Mouse (Mus musculus): ENCODE results near the gene Traf3ip1. TPM values are rescaled to one million over a fixed set of nuclear protein-coding genes. Genes with fewer than 3 reads are reported as not detected.
"Not testable (repeated sequence)": the region's sequence is repeated elsewhere in the genome, so short reads cannot be mapped to it uniquely, and the experiment has no call there.

Traf3ip1 gene
- polyA plus RNA-seq, 1 experiment from 2014 or later, result 8.7 TPM

DNA sequence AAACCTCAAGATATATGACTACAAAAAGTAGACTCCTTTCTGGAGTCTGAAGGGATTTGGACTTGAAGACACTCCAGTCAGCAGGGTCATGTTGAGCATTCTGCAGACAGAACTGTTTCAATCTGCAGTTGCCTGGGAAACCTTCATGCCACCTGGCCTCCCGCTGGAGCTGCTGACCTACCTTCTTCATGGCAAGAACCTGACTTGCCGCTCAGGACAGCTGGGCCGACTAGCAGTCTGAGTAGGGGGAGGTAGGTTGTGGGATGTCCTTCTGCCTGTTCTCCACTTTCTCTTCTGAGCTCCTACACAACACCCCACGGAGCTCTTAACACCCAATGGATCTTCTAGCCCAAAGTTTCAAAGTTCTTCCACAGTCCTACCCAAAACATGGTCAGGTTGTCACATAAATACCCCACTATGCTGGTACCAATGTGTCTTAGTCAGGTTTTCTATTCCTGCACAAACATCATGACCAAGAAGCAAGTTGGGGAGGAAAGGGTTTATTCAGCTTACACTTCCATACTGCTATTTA, 24.5 kb upstream of the Traf3ip1 start:
- H3K27me3 ChIP-seq, result no peaks in the 10 kb centered on the region
- H3K4me3 ChIP-seq, result no peak overlapping the region
- H3K4me1 ChIP-seq, result peaks cover 4% of the 10 kb centered on the region; the same call in 1 of the 2 replicates
- no peak overlapping the region for H3K27ac ChIP-seq
- no peak for ATAC-seq (ENCODE audit: insufficient number of reproducible peaks, insufficient read depth, low FRiP score, low TSS enrichment, low read depth)
- 78% methylated on average over 4 of the region's 4 CpGs for WGBS
- no peak overlapping the region for H3K9ac ChIP-seq
- H3K4me2 ChIP-seq, result no peak overlapping the region
- no peaks in the 10 kb centered on the region for H3K36me3 ChIP-seq
- no peaks in the 10 kb centered on the region for H3K9me3 ChIP-seq

DNA sequence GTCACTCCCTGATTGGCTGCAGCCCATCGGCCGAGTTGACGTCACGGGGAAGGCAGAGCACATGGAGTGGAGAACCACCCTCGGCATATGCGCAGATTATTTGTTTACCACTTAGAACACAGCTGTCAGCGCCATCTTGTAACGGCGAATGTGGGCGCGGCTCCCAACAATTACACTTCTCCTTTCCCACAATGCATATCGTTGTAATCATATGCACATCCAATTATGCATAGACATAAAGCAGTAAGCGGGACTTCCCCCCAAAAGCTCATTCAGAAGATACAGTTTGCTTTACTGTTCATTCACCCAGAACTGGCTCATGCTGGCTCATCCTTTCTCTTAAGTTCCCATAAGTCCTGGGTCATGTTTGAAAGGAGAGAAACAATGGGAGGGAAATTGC, 16.3 kb upstream of the Traf3ip1 start:
- not testable (repeated sequence) for H3K27ac ChIP-seq; H3K4me1 ChIP-seq; H3K36me3 ChIP-seq; H3K4me3 ChIP-seq; ATAC-seq (ENCODE audit: insufficient number of reproducible peaks, insufficient read depth, low FRiP score, low TSS enrichment, low read depth); H3K9me3 ChIP-seq; H3K9ac ChIP-seq; H3K4me2 ChIP-seq; H3K27me3 ChIP-seq
- WGBS, result 94% methylated on average over 13 of the region's 13 CpGs

DNA sequence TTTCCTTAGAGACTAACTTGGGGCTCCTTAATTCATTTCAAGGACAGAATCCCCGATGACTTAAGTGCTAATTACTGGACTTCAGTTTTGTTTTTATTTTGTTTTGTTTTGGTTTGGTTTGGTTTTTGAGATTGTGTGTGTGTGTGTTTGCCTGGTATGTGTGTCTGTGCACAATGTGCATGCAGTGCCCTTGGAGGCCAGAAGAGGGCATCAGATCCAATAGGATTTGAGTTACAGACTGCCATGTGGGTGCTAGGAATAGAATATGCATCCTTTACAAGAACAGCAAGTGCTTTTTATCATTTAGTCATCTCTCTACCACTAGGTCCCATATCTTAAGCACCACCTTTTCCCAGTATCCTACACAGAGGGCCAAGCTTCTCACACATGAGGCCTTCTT, 15.5 kb upstream of the Traf3ip1 start:
- 90% methylated on average over 1 of the region's 1 CpGs for WGBS
- Histone ChIP-seq H3K4me1 (no peaks in the 10 kb centered on the region), H3K27me3 (no peaks in the 10 kb centered on the region)

DNA sequence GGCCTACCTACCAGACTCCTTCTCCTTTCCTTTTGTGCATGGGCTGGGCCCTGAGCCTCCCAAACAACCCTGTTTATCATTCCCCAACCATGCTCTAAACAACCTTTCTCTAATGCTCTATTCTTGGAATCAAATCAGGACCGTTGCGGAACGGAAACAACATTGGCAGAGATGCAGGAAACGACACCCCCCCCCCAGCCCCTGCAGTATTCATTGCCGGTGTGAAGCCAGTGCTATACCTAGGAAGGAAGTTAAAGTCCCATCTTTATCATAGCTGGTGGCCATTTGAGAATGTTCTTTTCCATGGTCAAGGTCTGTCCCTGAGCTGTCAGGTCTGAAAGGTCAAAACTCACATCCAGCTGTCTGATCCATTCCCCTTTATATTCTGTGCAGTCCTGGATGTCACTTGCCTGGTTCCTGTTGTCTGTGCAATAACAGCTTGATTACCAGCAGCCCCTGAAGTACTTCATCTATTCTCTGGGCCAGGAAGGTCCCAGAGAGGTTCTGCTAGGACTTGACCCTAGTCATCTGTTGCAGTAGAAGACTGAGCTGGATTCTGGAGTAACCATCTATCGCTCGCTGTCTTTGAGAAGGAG, 11.7 kb upstream of the Traf3ip1 start:
- Histone ChIP-seq H3K36me3 (no peaks in the 10 kb centered on the region), H3K4me2 (no peak overlapping the region), H3K9ac (no peak overlapping the region), H3K9me3 (no peaks in the 10 kb centered on the region; the same call in 1 of the 2 replicates), H3K27me3 (no peaks in the 10 kb centered on the region), H3K4me1 (no peaks in the 10 kb centered on the region), H3K27ac (no peak overlapping the region), H3K4me3 (no peak overlapping the region)
- WGBS, result 83% methylated on average over 7 of the region's 7 CpGs
- ATAC-seq (ENCODE audit: insufficient number of reproducible peaks, insufficient read depth, low FRiP score, low TSS enrichment, low read depth), result no peak

More for the DNA sequence above, 15.5 kb upstream of the Traf3ip1 start:
- no peaks in the 10 kb centered on the region; the same call in 1 of the 2 replicates for H3K9me3 ChIP-seq
- ATAC-seq (ENCODE audit: insufficient number of reproducible peaks, insufficient read depth, low FRiP score, low TSS enrichment, low read depth), result no peak
- no peak overlapping the region for H3K4me2 ChIP-seq
- no peak overlapping the region for H3K4me3 ChIP-seq
- no peaks in the 10 kb centered on the region for H3K36me3 ChIP-seq
- no peak overlapping the region for H3K27ac ChIP-seq
- H3K9ac ChIP-seq, result no peak overlapping the region

DNA sequence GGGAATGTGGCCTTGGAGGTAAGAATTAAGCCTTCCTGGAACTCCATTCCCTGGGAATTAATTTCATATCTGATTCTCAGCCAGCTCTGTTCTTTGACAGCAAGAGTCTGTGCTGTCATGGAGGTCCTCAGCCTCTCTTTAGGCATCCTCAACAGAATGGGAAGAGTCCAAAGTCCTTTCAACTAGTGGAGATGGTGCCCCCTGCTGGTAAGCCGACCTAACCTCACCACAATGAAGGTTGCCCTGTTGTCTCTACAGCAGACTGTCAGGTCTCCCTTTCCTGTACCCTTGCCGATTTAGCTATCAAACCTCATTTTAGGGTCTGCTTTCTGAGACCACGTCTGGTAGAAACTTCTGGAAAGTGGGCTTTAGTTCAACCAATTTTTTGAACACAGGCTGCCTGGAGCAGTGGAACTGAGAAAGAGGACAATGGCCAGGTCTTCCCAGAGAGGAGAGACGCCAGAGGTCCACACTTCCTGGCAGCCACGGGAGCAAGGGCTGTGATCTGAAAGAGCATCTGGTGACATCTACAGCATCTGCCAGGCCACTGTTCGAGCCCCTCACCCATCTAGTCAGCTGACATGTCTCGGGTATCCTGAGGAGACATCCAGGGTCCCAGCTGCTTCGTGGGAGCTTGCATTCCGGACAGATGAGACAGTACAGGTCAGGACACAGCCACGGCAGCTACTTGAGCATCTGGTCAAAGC, 11.0 kb upstream of the Traf3ip1 start:
- no peak for ATAC-seq (ENCODE audit: insufficient number of reproducible peaks, insufficient read depth, low FRiP score, low TSS enrichment, low read depth)
- H3K4me2 ChIP-seq, result no peak overlapping the region
- no peaks in the 10 kb centered on the region for H3K36me3 ChIP-seq
- H3K27me3 ChIP-seq, result no peaks in the 10 kb centered on the region
- H3K9ac ChIP-seq, result no peak overlapping the region
- no peaks in the 10 kb centered on the region; the same call in 1 of the 2 replicates for H3K9me3 ChIP-seq
- no peaks in the 10 kb centered on the region for H3K4me1 ChIP-seq
- H3K27ac ChIP-seq, result no peak overlapping the region
- WGBS, result 33% methylated on average over 10 of the region's 10 CpGs
- no peak overlapping the region for H3K4me3 ChIP-seq

DNA sequence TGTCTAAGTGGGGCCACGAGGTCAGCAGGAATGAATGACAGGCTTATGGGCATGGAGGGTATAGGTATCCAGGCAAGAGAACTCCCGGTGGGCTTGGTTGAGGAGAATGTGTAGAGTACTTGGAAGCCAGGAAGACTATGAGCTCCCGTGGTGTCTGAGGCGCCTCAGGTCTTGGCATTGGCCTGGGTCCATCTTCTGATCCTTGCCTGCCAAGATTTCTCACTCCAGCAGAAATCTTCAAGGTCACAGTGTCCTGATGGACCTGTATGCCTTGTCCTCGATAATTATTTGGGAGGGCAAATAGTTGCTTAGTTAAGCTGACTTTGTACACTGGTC, 10.5 kb upstream of the Traf3ip1 start:
- Histone ChIP-seq H3K4me1 (no peaks in the 10 kb centered on the region), H3K36me3 (no peaks in the 10 kb centered on the region), H3K27me3 (no peaks in the 10 kb centered on the region), H3K4me3 (no peak overlapping the region), H3K9me3 (no peaks in the 10 kb centered on the region), H3K9ac (no peak overlapping the region), H3K4me2 (no peak overlapping the region), H3K27ac (no peak overlapping the region)
- ATAC-seq (ENCODE audit: insufficient number of reproducible peaks, insufficient read depth, low FRiP score, low TSS enrichment, low read depth), result no peak
- 75% methylated on average over 5 of the region's 5 CpGs for WGBS

GRCm38 (mm10) chr1:91485422-91485821, 9.0 kb upstream of the Traf3ip1 start:
- no peaks in the 10 kb centered on the region for H3K9me3 ChIP-seq
- H3K36me3 ChIP-seq, result no peaks in the 10 kb centered on the region
- no peak for ATAC-seq (ENCODE audit: insufficient number of reproducible peaks, insufficient read depth, low FRiP score, low TSS enrichment, low read depth)
- no peak overlapping the region for H3K4me3 ChIP-seq
- H3K9ac ChIP-seq, result no peak overlapping the region
- H3K27ac ChIP-seq, result no peak overlapping the region
- no peak overlapping the region for H3K4me2 ChIP-seq
- 69% methylated on average over 3 of the region's 3 CpGs for WGBS
- no peaks in the 10 kb centered on the region for H3K27me3 ChIP-seq
- no peaks in the 10 kb centered on the region for H3K4me1 ChIP-seq

- no peak overlapping the region for H3K4me2 ChIP-seq
- no peak overlapping the region for H3K4me3 ChIP-seq
- WGBS, result 73% methylated on average over 3 of the region's 3 CpGs
- H3K36me3 ChIP-seq, result no peaks in the 10 kb centered on the region
- H3K9me3 ChIP-seq, result no peaks in the 10 kb centered on the region
- ATAC-seq (ENCODE audit: insufficient number of reproducible peaks, insufficient read depth, low FRiP score, low TSS enrichment, low read depth), result no peak
- no peaks in the 10 kb centered on the region for H3K27me3 ChIP-seq
- no peak overlapping the region for H3K9ac ChIP-seq
- no peaks in the 10 kb centered on the region for H3K4me1 ChIP-seq
- H3K27ac ChIP-seq, result no peak overlapping the region
These were observed 8.3 kb upstream of the Traf3ip1 start for GRCm38 (mm10) chr1:91486165-91486564.

DNA sequence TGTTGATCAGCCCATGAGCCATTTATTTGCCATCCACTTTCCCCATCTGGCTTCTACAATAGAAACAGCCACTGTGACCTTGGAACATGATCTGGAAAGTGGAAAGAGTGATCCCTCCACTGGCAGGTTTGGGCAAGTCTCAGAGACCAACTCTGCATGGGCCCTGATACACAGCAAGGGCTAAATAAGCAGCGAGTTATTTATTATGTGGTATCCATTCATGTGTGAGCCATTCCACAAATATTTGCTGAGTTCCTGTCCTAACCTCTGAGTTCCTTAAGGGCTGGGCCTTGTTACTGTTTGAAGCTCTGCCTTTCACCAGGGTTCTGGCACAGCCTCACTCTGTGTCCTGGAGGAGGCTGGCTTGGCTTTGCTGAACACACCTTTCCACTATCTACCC, 4.1 kb upstream of the Traf3ip1 start:
- no peak for ATAC-seq (ENCODE audit: insufficient number of reproducible peaks, insufficient read depth, low FRiP score, low TSS enrichment, low read depth)
- Histone ChIP-seq H3K27ac (no peak overlapping the region), H3K9me3 (no peaks in the 10 kb centered on the region), H3K36me3 (no peaks in the 10 kb centered on the region), H3K4me1 (peaks cover 4% of the 10 kb centered on the region), H3K4me3 (no peak overlapping the region), H3K4me2 (no peak overlapping the region), H3K9ac (no peak overlapping the region), H3K27me3 (peaks cover 6% of the 10 kb centered on the region; the same call in 1 of the 2 replicates)
- WGBS, result 72% methylated on average over 1 of the region's 1 CpGs

- ATAC-seq (ENCODE audit: insufficient number of reproducible peaks, insufficient read depth, low FRiP score, low TSS enrichment, low read depth), result no peak
- Histone ChIP-seq H3K4me2 (no peak overlapping the region), H3K36me3 (no peaks in the 10 kb centered on the region), H3K4me3 (no peak overlapping the region), H3K27ac (no peak overlapping the region), H3K9ac (no peak overlapping the region), H3K9me3 (no peaks in the 10 kb centered on the region), H3K27me3 (peaks cover 6% of the 10 kb centered on the region; the same call in 1 of the 2 replicates), H3K4me1 (peaks cover 15% of the 10 kb centered on the region)
- WGBS, result 28% methylated on average over 2 of the region's 2 CpGs
These were observed 1.7 kb upstream of the Traf3ip1 start for GRCm38 (mm10) chr1:91492740-91493139.

DNA sequence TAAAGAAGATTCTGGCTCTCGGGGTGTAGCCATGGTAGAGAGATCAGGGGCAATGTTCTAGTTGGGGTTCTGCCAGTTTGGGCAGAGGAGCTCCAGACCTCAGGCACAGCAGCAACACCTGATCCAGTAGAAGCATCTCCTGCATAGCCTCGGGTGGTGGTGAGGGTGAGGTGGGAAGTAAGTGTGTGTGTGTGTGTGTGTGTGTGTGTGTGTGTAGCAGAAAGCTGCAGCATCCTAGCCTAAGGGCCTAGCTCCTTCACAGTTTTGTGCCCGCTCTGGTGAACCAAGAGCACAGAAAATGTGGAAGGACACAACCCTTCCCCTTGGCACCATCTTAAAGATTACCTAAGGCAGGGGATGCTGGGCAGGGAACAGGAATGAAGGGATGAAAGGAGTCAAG, 509 bp upstream of the Traf3ip1 start:
- H3K27ac ChIP-seq, result no peak overlapping the region
- 37% methylated on average over 3 of the region's 3 CpGs for WGBS
- peaks cover 6% of the 10 kb centered on the region; the same call in 1 of the 2 replicates for H3K27me3 ChIP-seq
- H3K4me1 ChIP-seq, result peaks cover 15% of the 10 kb centered on the region
- no peak; the same call in 1 of the 2 replicates for ATAC-seq (ENCODE audit: insufficient number of reproducible peaks, insufficient read depth, low FRiP score, low TSS enrichment, low read depth)
- H3K36me3 ChIP-seq, result no peaks in the 10 kb centered on the region
- H3K9ac ChIP-seq, result peak overlapping the region; percentile 88
- no peaks in the 10 kb centered on the region for H3K9me3 ChIP-seq
- H3K4me2 ChIP-seq, result peak overlapping the region; percentile 88
- peak overlapping the region; percentile 93 for H3K4me3 ChIP-seq

DNA sequence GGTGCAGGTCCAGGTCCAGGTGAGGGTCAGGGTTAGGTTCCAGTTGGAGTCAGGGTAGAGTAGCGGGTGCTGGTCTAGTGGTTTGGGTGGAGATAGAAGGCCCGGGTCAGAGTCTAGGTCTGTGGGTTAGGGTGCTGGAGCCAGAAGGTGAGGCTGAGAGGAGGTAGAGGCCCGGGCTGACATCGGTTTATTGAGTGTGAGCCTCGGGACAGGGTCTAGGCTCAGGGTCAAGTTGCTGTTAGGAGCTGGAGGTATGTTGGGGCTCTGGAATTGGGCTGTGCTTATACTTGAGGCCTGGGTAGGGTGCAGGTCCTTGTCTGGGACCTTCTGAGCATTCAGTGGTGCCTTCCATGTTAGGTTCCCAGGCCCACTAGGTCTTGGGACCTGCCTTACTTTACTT, 874 bp downstream of the Traf3ip1 start:
- Histone ChIP-seq H3K27me3 (peaks cover 6% of the 10 kb centered on the region; the same call in 1 of the 2 replicates), H3K4me2 (peak overlapping the region; percentile 88)

More for the DNA sequence above, 874 bp downstream of the Traf3ip1 start:
- H3K9ac ChIP-seq, result peak overlapping the region; percentile 88
- 52% methylated on average over 5 of the region's 5 CpGs for WGBS
- no peak overlapping the region for H3K27ac ChIP-seq
- peaks cover 15% of the 10 kb centered on the region for H3K4me1 ChIP-seq
- peaks cover 9% of the 10 kb centered on the region for H3K36me3 ChIP-seq
- H3K9me3 ChIP-seq, result no peaks in the 10 kb centered on the region
- no peak for ATAC-seq (ENCODE audit: insufficient number of reproducible peaks, insufficient read depth, low FRiP score, low TSS enrichment, low read depth)
- H3K4me3 ChIP-seq, result peak overlapping the region; percentile 93

Data from embryonic facial prominence, embryonic 13.5 days (tissue).